Mouse (Mus musculus): ENCODE measurements around the gene Vmn1r228.

The Vmn1r228 gene

GRCm38 (mm10) chr17:20786057-20786456 lies at the start of gene Vmn1r228:
Gene Vmn1r228 (minus strand): TSS chr17:20786157.
- no peak for DNase-seq (ENCODE audit: low spot score)

- no peak for DNase-seq (ENCODE audit: low spot score)
Observed at GRCm38 (mm10) chr17:20811255-20811654, 25.3 kb upstream of the Vmn1r228 start, which contains the start of gene Vmn1r229. Gene Vmn1r229 (plus strand): TSS chr17:20811555.

GRCm38 (mm10) chr17:20729543-20729942 lies 56.4 kb downstream of the Vmn1r228 start, which contains the start of gene Vmn1r227:
Gene Vmn1r227 (plus strand): TSS chr17:20729843.
- DNase-seq (ENCODE audit: low spot score), result no peak

All from ovary, adult 18-20 months (tissue).